Mouse (Mus musculus): ENCODE measurements at regions not wholly inside any gene's neighbourhood (a gene's known extent, or its start where the extent isn't known, plus 50 kb on each side); places are given as distances from the start of the nearest gene placed in this dataset.

- no peak for TF ChIP-seq CTCF (IDR thresholded peaks at IDR 0.05)
- no peak for TF ChIP-seq EP300 (IDR thresholded peaks at IDR 0.05)
These were observed 1079.2 kb downstream of the Flrt2 start for GRCm38 (mm10) chr12:96771222-96771621.

Data from lung, postnatal 0 days (tissue).